Mouse (Mus musculus) forebrain, postnatal 0 days (tissue): ENCODE data around the gene Skap1. TPM values are rescaled to one million over a fixed set of nuclear protein-coding genes. Genes with fewer than 3 reads are reported as not detected.

Experiments
- ATAC-seq: fragments of 200-750 bp; cut with Nextera tagmentation; 2 replicates; pipeline ENCODE4 v1.8.0; 2017; ENCODE audit warnings: mild to moderate bottlenecking, moderate library complexity
- DNase-seq: peaks from one replicate; pipeline ENCODE4 v3.0.0-alpha.2; 2015
- H3K27ac ChIP-seq: fragments of 300-500 bp; sonication (generic); 2 replicates; pipeline ENCODE4 v1.5.1; 2014; ENCODE audit warnings: low read depth, mild to moderate bottlenecking, antibody characterized with exemption, low read length, moderate library complexity, mixed read lengths
- H3K27me3 ChIP-seq: fragments of 300-500 bp; sonication (generic); 2 replicates; pipeline ENCODE4 v1.6.1; 2014; ENCODE audit warnings: mild to moderate bottlenecking, low read length, mixed read lengths; ENCODE audit not compliant: insufficient read depth
- H3K36me3 ChIP-seq: fragments of 300-500 bp; sonication (generic); 2 replicates; pipeline ENCODE4 v1.6.1; 2014; ENCODE audit warnings: mild to moderate bottlenecking, moderate library complexity; ENCODE audit not compliant: insufficient read depth
- H3K4me1 ChIP-seq: fragments of 300-500 bp; sonication (generic); 2 replicates; pipeline ENCODE4 v1.6.1; 2014; ENCODE audit warnings: antibody characterized with exemption; ENCODE audit not compliant: insufficient read depth
- H3K4me2 ChIP-seq: fragments of 300-500 bp; sonication (generic); 2 replicates; pipeline ENCODE4 v1.6.1; 2014; ENCODE audit warnings: low read depth, mild to moderate bottlenecking, moderate library complexity
- H3K4me3 ChIP-seq: fragments of 300-500 bp; sonication (generic); 2 replicates; pipeline ENCODE4 v1.5.1; 2014; ENCODE audit warnings: low read depth, low read length, mixed read lengths
- H3K9ac ChIP-seq: fragments of 300-500 bp; sonication (generic); 2 replicates; pipeline ENCODE4 v1.6.1; 2014; ENCODE audit warnings: mild to moderate bottlenecking
- H3K9me3 ChIP-seq: fragments of 300-500 bp; sonication (generic); 2 replicates; pipeline ENCODE4 v1.6.1; 2016; ENCODE audit warnings: low read length
- CTCF ChIP-seq: sonication (generic); IDR thresholded peaks from 2 replicates; pipeline ENCODE4 v1.5.1; 2016; ENCODE audit warnings: antibody characterized with exemption, control low read depth, low read depth
- WGBS: fragments of 180-500 bp; shearing (Covaris S2); extraction: QIAGEN DNeasy Blood & Tissue Kit; methylation state at CpG from one replicate; pipeline ENCODE4 v1.1.7; 2014; 5-methylcytosine and 5-hydroxymethylcytosine counted together
- polyA plus RNA-seq: library from polyadenylated mRNA; unstranded; fragments of >200 nt; fragmentation: Nextera tagmentation; extraction: Ambion mirVana; gene quantifications from 2 replicates; pipeline ENCODE4 v1.2.1, GENCODE M21; 2015
- total RNA-seq: library from RNA; depleted of rRNA; stranded (reverse); fragments of >200 nt; gene quantifications from 2 replicates; pipeline ENCODE4 v1.2.3, GENCODE M21; 2014; rRNA removed

Gene Skap1
- total and polyA plus RNA-seq, 2 experiments from 2014 or later: 1.6 to 3.7 TPM

GRCm38 (mm10) chr11:96796081-96796480 is 331.7 kb downstream of the Skap1 start:
- no peak overlapping the region for H3K4me2 ChIP-seq
- ATAC-seq (no peak), DNase-seq (no peak)
- H3K9me3 ChIP-seq: no peaks in the 10 kb centered on the region
- no peaks in the 10 kb centered on the region for H3K27me3 ChIP-seq
- no peak for TF ChIP-seq CTCF
- H3K36me3 ChIP-seq: peaks cover 12% of the 10 kb centered on the region
- no peak overlapping the region for H3K4me3 ChIP-seq
- H3K9ac ChIP-seq: no peak overlapping the region
- WGBS: 97% methylated on average over 2 of the region's 2 CpGs
- H3K4me1 ChIP-seq: no peaks in the 10 kb centered on the region
- no peak overlapping the region for H3K27ac ChIP-seq

GRCm38 (mm10) chr11:96796586-96796985 is 332.2 kb downstream of the Skap1 start:
- H3K27me3 ChIP-seq: no peaks in the 10 kb centered on the region
- no peak overlapping the region for H3K27ac ChIP-seq
- no peak overlapping the region for H3K9ac ChIP-seq
- no peaks in the 10 kb centered on the region for H3K9me3 ChIP-seq
- WGBS: 48% methylated on average over 1 of the region's 1 CpGs
- peaks cover 12% of the 10 kb centered on the region for H3K36me3 ChIP-seq
- no peaks in the 10 kb centered on the region for H3K4me1 ChIP-seq
- DNase-seq: no peak
- no peak for ATAC-seq
- TF ChIP-seq CTCF: peak; percentile 42
- H3K4me3 ChIP-seq: no peak overlapping the region
- no peak overlapping the region for H3K4me2 ChIP-seq

GRCm38 (mm10) chr11:96799511-96799910 is 335.1 kb downstream of the Skap1 start:
- ATAC-seq (no peak), DNase-seq (no peak)
- peaks cover 27% of the 10 kb centered on the region for H3K36me3 ChIP-seq
- no peaks in the 10 kb centered on the region for H3K27me3 ChIP-seq
- H3K9ac ChIP-seq: no peak overlapping the region
- no peaks in the 10 kb centered on the region for H3K4me1 ChIP-seq
- no peak overlapping the region for H3K4me3 ChIP-seq
- H3K27ac ChIP-seq: no peak overlapping the region
- no peaks in the 10 kb centered on the region for H3K9me3 ChIP-seq
- TF ChIP-seq CTCF: no peak
- WGBS: 93% methylated on average over 2 of the region's 2 CpGs
- no peak overlapping the region for H3K4me2 ChIP-seq

GRCm38 (mm10) chr11:96805606-96806005 is 341.2 kb downstream of the Skap1 start:
- Histone ChIP-seq H3K27ac (no peak overlapping the region), H3K36me3 (peaks cover 60% of the 10 kb centered on the region), H3K9me3 (no peaks in the 10 kb centered on the region), H3K27me3 (no peaks in the 10 kb centered on the region), H3K9ac (no peak overlapping the region), H3K4me3 (no peak overlapping the region), H3K4me1 (no peaks in the 10 kb centered on the region), H3K4me2 (no peak overlapping the region)
- WGBS: 93% methylated on average over 5 of the region's 5 CpGs
- no peak for ATAC-seq
- no peak for DNase-seq
- no peak for TF ChIP-seq CTCF

GRCm38 (mm10) chr11:96808066-96808465 is 343.7 kb downstream of the Skap1 start:
- no peak overlapping the region for H3K9ac ChIP-seq
- 49% methylated on average over 1 of the region's 1 CpGs for WGBS
- no peak overlapping the region for H3K27ac ChIP-seq
- no peak overlapping the region for H3K4me3 ChIP-seq
- no peaks in the 10 kb centered on the region for H3K9me3 ChIP-seq
- peaks cover 57% of the 10 kb centered on the region for H3K36me3 ChIP-seq
- H3K4me2 ChIP-seq: no peak overlapping the region
- no peaks in the 10 kb centered on the region for H3K27me3 ChIP-seq
- H3K4me1 ChIP-seq: no peaks in the 10 kb centered on the region
- DNase-seq (no peak), ATAC-seq (no peak)
- peak; percentile 52 for TF ChIP-seq CTCF

Other genes with a start within 250 kb of the Skap1 start
- not detected in 2 replicates for gene Hoxb9, start 193.1 kb upstream of the Skap1 start, total RNA-seq
- gene Hoxb9, start 193.1 kb upstream of the Skap1 start, polyA plus RNA-seq: not detected in 2 replicates
- gene Hoxb8, start 182.7 kb upstream of the Skap1 start, total RNA-seq: not detected in 2 replicates
- gene Hoxb8, start 182.7 kb upstream of the Skap1 start, polyA plus RNA-seq: not detected in 2 replicates
- gene Hoxb7, start 178.0 kb upstream of the Skap1 start, total RNA-seq: not detected in 2 replicates
- not detected in 2 replicates for gene Hoxb7, start 178.0 kb upstream of the Skap1 start, polyA plus RNA-seq
- gene Hoxb6, start 172.1 kb upstream of the Skap1 start, total RNA-seq: not detected in 2 replicates
- not detected in 2 replicates for gene Hoxb6, start 172.1 kb upstream of the Skap1 start, polyA plus RNA-seq
- gene Hoxb5, start 161.3 kb upstream of the Skap1 start, total RNA-seq: not detected in 2 replicates
- gene Hoxb5, start 161.3 kb upstream of the Skap1 start, polyA plus RNA-seq: not detected in 2 replicates
- not detected in 2 replicates for gene Hoxb4, start 146.3 kb upstream of the Skap1 start, total RNA-seq
- not detected in 2 replicates for gene Hoxb4, start 146.3 kb upstream of the Skap1 start, polyA plus RNA-seq
- gene Hoxb3, start 141.3 kb upstream of the Skap1 start, total RNA-seq: not detected in 2 replicates
- not detected in 2 replicates for gene Hoxb3, start 141.3 kb upstream of the Skap1 start, polyA plus RNA-seq
- not detected in 2 replicates for gene Hoxb2, start 114.1 kb upstream of the Skap1 start, total RNA-seq
- not detected in 2 replicates for gene Hoxb2, start 114.1 kb upstream of the Skap1 start, polyA plus RNA-seq
- gene Hoxb1, start 98.8 kb upstream of the Skap1 start, total RNA-seq: not detected in 2 replicates
- gene Hoxb1, start 98.8 kb upstream of the Skap1 start, polyA plus RNA-seq: not detected in 2 replicates